Mouse (Mus musculus): ENCODE data around the gene Nusap1. TPM values are rescaled to one million over a fixed set of nuclear protein-coding genes. Genes with fewer than 3 reads are reported as not detected.
A peak's percentile ranks its signal among the peaks of the same experiment; 100 is the strongest.

Gene Nusap1
- 43.1 and 45.1 TPM in 2 replicates for polyA plus RNA-seq (2015; fragmentation: Nextera tagmentation; extraction: Ambion mirVana)

DNA sequence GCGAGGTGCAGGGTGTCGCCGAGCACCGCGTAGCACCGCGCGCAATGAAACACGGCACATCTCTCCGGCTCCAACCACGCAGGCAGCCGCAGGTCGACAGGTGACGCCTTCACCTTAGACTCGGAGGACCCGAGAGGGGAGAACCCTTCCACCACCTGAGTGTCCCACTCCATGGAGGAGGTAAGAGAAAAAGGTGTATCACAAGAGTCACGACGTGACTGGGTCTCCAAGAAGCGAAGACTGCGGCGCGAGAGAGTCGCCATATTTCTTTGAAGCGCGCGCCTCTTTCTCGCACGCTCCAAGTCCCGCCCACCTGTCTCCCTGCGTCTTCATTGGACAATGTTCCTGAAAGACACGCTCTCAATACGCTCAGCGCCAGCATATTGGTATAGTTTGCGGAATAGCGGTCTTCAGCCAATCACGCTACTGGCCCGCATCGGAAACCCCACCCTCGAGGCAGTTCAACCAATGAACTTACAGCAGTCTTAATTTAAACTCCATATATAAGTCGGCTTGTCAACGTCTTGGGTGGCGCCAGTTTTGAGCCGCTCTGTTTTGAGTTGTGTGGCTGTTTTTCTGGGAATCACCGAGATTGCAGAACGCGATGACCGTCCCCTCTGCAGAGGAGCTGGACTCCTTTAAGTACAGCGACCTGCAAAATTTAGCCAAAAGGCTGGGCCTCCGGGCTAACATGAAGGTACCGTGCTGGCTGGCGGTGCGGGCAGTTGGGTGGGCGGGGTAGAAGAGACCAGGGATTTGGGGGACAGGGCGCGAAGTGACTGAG is at the start of gene Nusap1, which contains the start of gene Oip5:
Gene Nusap1, plus strand, starts transcription at position 100 of the 784 bp plus-strand sequence.
Gene Oip5, minus strand, starts transcription at position 271 of the 784 bp plus-strand sequence.
- ATAC-seq (replicated peaks; ENCODE audit: insufficient number of reproducible peaks, insufficient read depth, low FRiP score, low read depth), result peak; percentile 99

DNA sequence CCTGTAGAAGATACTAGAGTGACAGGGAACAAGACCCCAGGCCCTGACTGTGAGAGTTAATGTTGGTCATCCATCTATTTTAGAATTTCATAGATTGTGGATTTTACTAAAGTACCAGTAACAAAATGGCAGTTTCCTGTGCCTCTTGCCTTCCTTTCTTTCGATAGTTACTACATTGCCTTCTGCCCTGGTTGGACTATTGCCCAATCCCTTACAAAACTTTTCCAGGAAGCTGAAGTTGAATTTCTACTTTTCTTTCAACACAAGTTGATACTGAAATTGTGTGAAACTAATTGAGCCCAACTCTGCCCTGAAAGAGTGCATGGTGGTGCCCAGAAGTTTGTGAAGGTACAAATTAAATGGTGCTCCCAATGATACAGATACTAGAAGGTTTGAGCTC is 45.6 kb upstream of the Nusap1 start:
- Histone ChIP-seq H3K4me1 (replicated peaks) (no peaks in the 10 kb centered on the region), H3K36me3 (peaks cover 5% of the 10 kb centered on the region; the same call in 1 of the 2 replicates), H3K4me3 (no peak overlapping the region), H3K9ac (no peak overlapping the region), H3K4me2 (no peak overlapping the region), H3K9me3 (replicated peaks) (no peaks in the 10 kb centered on the region), H3K27ac (no peak overlapping the region), H3K27me3 (no peaks in the 10 kb centered on the region)
- ATAC-seq (replicated peaks; ENCODE audit: insufficient number of reproducible peaks, insufficient read depth, low FRiP score, low read depth), result no peak
- WGBS, result 78% methylated on average over 1 of the region's 1 CpGs

More for the DNA sequence above, at the start of gene Nusap1, which contains the start of gene Oip5:
- peak within 1 kb of the TSS; percentile 83 for H3K4me3 ChIP-seq
- peak within 1 kb of the TSS; percentile 76 for H3K4me2 ChIP-seq
- no peaks in the 10 kb centered on the region for H3K27me3 ChIP-seq
- H3K27ac ChIP-seq, result peak within 1 kb of the TSS; percentile 65
- under 1% methylated on average over 55 of the region's 55 CpGs for WGBS
- H3K36me3 ChIP-seq, result no peaks in the 10 kb centered on the region
- H3K9ac ChIP-seq, result peak within 1 kb of the TSS; percentile 68
- no peaks in the 10 kb centered on the region for H3K9me3 ChIP-seq (replicated peaks)
- peaks cover 25% of the 10 kb centered on the region for H3K4me1 ChIP-seq (replicated peaks)

DNA sequence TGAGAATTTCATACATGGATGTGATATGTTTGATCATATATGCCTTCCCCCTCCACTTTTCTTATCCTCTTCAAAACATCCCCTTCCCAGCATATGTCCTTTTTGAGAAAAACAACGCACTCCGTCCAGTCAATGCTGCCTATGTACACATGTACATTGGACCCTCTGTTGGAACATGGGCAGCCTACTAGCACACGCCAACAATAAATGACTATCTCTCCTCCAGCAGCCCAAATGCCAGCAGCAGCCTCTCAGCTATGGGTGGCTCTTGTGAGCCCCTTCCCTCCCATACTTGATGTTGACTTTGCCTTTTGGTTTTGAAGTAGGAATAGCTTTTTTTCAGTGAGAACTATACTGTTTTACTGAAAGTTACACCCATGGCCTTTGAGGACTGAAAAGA is 36.5 kb upstream of the Nusap1 start:
- Histone ChIP-seq H3K36me3 (no peaks in the 10 kb centered on the region), H3K27me3 (no peaks in the 10 kb centered on the region), H3K4me1 (replicated peaks) (no peaks in the 10 kb centered on the region), H3K9me3 (replicated peaks) (no peaks in the 10 kb centered on the region), H3K4me2 (no peak overlapping the region), H3K9ac (no peak overlapping the region), H3K27ac (no peak overlapping the region), H3K4me3 (no peak overlapping the region)
- WGBS, result 92% methylated on average over 3 of the region's 3 CpGs
- no peak for ATAC-seq (replicated peaks; ENCODE audit: insufficient number of reproducible peaks, insufficient read depth, low FRiP score, low read depth)

DNA sequence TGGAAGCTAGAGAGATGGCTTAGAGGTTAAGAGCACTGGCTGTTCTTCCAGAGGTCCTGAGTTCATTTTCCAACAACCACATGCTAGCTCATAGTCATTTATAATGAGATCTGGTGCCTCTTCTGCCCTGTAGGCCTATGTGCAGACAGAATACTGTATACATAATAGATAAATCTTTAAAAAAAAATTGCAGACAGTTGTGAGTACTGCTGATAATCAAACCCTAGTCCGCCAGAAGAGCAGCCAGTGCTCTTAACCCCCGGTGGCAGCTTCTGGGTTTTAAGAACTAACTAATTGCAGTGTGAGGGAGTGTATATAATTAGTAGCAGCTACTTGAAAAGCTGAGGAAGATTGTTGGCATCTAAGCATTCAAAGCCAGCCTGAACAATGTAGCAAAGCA is 34.7 kb upstream of the Nusap1 start:
- Histone ChIP-seq H3K9ac (no peak overlapping the region), H3K4me1 (replicated peaks) (no peaks in the 10 kb centered on the region), H3K27ac (no peak overlapping the region), H3K9me3 (replicated peaks) (no peaks in the 10 kb centered on the region), H3K27me3 (no peaks in the 10 kb centered on the region), H3K4me2 (no peak overlapping the region), H3K4me3 (no peak overlapping the region), H3K36me3 (no peaks in the 10 kb centered on the region)
- no peak for ATAC-seq (replicated peaks; ENCODE audit: insufficient number of reproducible peaks, insufficient read depth, low FRiP score, low read depth)
- 35% methylated on average over 2 of the region's 2 CpGs for WGBS

DNA sequence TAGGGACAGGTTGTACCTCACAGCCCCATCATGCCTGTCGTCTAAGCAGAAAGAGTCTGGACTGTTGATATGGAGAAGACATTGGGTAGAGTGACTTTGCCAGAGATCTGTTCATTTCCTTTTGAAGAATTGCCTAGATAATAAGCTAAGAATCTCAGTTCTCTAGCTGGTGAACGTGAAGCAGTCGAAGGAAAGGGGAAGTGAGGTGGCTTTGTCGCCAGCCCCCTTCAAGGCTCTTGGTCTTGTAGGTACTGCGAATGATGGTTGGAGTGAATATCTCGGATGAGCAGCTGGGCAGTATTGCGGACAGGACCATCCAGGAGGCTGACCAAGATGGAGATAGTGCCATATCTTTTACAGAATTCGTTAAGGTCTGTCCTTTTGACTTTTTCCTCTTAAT is 33.8 kb upstream of the Nusap1 start:
- Histone ChIP-seq H3K27ac (no peak overlapping the region), H3K4me2 (no peak overlapping the region), H3K9me3 (replicated peaks) (no peaks in the 10 kb centered on the region), H3K36me3 (no peaks in the 10 kb centered on the region), H3K27me3 (no peaks in the 10 kb centered on the region), H3K4me3 (no peak overlapping the region), H3K4me1 (replicated peaks) (no peaks in the 10 kb centered on the region), H3K9ac (no peak overlapping the region)
- no peak for ATAC-seq (replicated peaks; ENCODE audit: insufficient number of reproducible peaks, insufficient read depth, low FRiP score, low read depth)
- WGBS, result 81% methylated on average over 8 of the region's 8 CpGs

DNA sequence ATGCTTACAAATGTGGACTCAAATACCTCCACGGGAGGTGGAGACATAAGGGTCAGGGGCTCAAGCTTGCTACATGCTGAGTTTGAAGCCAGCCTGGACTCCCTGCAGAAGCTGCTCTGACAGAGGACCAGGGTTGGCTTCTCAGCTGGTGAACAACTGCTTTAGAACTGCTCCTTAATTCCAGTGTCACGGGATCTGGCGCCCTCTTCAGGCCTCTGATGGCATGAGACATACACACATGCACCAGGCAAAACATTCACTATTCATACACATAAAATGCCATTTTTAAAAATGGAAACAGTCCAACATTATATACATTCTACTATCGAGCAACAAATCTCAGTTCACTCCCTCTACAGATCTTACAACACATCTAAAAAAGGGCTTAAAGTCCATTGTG is 30.7 kb upstream of the Nusap1 start:
- H3K27ac ChIP-seq, result no peak overlapping the region
- no peak overlapping the region for H3K9ac ChIP-seq
- H3K27me3 ChIP-seq, result no peaks in the 10 kb centered on the region
- no peaks in the 10 kb centered on the region for H3K9me3 ChIP-seq (replicated peaks)
- no peak for ATAC-seq (replicated peaks; ENCODE audit: insufficient number of reproducible peaks, insufficient read depth, low FRiP score, low read depth)
- no peak overlapping the region for H3K4me3 ChIP-seq
- H3K4me1 ChIP-seq (replicated peaks), result no peaks in the 10 kb centered on the region
- H3K4me2 ChIP-seq, result no peak overlapping the region
- WGBS, result 20% methylated on average over 4 of the region's 4 CpGs
- H3K36me3 ChIP-seq, result no peaks in the 10 kb centered on the region

DNA sequence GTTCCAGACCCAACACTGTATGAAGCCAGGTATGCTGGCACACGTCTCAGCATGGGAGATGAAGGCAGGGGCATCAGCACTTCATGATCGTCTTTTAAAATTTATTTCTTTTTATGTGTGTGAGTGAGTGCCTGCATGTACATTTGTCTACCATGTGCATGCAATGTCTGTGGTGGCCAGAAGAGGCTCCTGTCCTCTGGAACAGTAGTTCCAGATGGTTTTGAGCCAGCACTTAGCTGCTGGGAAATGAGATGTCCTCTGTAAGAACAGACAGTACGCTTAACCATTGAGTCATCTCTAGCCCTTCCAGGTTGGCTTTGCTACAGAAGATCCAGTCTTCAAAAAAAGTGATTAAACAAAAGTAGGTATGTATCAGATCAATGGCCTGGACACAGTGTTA is 26.9 kb upstream of the Nusap1 start:
- 88% methylated on average over 3 of the region's 3 CpGs for WGBS
- ATAC-seq (replicated peaks; ENCODE audit: insufficient number of reproducible peaks, insufficient read depth, low FRiP score, low read depth), result no peak
- no peak overlapping the region for H3K27ac ChIP-seq

DNA sequence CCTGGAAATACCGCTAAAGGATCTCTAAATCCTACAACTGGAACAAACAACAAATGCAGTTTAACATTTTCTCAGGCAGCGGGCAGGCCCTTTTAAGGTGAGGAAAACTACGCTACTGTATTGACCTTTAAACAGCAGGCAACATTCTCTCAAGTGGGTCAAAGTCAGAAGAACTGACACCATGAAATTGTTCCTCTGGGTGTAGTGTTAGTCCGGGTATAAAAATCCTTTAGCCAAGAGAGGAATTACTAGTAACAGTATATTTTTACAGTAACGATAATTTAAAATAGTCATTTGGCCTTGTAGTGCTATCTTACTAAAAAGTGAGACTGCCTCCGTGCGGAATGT is 24.4 kb upstream of the Nusap1 start:
- peaks cover 23% of the 10 kb centered on the region for H3K36me3 ChIP-seq
- ATAC-seq (replicated peaks; ENCODE audit: insufficient number of reproducible peaks, insufficient read depth, low FRiP score, low read depth), result peak; percentile 5; the same call in 1 of the 2 replicates
- H3K27me3 ChIP-seq, result no peaks in the 10 kb centered on the region
- peaks cover 27% of the 10 kb centered on the region for H3K4me1 ChIP-seq (replicated peaks)
- H3K9me3 ChIP-seq (replicated peaks), result no peaks in the 10 kb centered on the region
- peak overlapping the region; percentile 96 for H3K27ac ChIP-seq
- WGBS, result 5% methylated on average over 7 of the region's 7 CpGs
- H3K9ac ChIP-seq, result peak overlapping the region; percentile 33
- peak overlapping the region; percentile 57 for H3K4me2 ChIP-seq
- H3K4me3 ChIP-seq, result peak overlapping the region; percentile 77

More for the DNA sequence above, 26.9 kb upstream of the Nusap1 start:
- H3K27me3 ChIP-seq, result no peaks in the 10 kb centered on the region
- H3K4me1 ChIP-seq (replicated peaks), result peaks cover 11% of the 10 kb centered on the region
- no peaks in the 10 kb centered on the region for H3K9me3 ChIP-seq (replicated peaks)
- H3K36me3 ChIP-seq, result peaks cover 1% of the 10 kb centered on the region
- no peak overlapping the region for H3K9ac ChIP-seq
- no peak overlapping the region for H3K4me3 ChIP-seq
- H3K4me2 ChIP-seq, result no peak overlapping the region

DNA sequence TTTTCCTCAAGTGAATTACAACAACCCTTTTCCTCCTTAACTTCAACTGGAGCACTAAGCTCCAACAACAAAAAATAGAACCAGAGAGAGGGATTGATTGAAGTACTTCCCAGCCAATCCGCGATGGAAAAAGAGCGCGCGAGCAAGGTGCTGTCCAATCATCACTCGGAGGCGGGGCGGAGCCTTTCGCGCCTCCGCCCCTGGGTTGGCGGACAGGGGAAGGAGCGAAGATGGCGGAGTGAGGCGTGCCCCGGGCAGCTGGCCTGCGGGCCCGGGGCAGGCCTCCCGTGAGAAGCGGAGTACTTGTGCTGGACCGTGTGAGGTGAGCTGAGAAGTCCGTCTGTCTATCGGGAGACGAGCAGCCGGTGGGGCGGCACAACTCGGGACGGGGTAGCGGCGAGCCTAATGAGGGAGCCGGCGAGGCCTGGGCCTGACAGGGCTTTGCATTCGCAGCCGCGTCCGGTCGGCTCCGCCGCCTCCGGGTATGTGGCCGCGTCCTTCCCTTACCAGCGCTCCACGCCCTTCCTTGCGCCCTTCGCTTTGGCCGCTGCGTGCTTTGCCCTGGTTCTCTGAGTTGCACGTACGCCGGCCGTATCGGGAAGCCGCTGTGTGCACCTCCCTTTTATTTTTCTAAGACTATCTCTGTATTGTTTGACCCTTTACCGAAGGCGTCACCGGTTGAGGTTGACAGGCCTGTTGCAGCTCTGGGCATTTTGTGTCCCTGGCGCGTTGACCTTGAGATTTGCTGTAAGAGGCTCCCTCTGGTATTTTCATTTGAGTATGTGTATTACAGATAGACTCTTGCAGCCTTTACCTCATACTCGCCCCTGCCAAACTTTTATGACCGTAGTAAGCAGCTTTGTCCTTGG is 23.8 kb upstream of the Nusap1 start:
- under 1% methylated on average over 61 of the region's 61 CpGs for WGBS
- H3K36me3 ChIP-seq, result peaks cover 28% of the 10 kb centered on the region
- peak overlapping the region; percentile 63 for H3K4me2 ChIP-seq
- H3K27me3 ChIP-seq, result no peaks in the 10 kb centered on the region
- H3K4me3 ChIP-seq, result peak overlapping the region; percentile 77
- no peaks in the 10 kb centered on the region for H3K9me3 ChIP-seq (replicated peaks)
- ATAC-seq (replicated peaks; ENCODE audit: insufficient number of reproducible peaks, insufficient read depth, low FRiP score, low read depth), result peak; percentile 95
- peak overlapping the region; percentile 76 for H3K9ac ChIP-seq
- H3K27ac ChIP-seq, result peak overlapping the region; percentile 96
- H3K4me1 ChIP-seq (replicated peaks), result peaks cover 27% of the 10 kb centered on the region

DNA sequence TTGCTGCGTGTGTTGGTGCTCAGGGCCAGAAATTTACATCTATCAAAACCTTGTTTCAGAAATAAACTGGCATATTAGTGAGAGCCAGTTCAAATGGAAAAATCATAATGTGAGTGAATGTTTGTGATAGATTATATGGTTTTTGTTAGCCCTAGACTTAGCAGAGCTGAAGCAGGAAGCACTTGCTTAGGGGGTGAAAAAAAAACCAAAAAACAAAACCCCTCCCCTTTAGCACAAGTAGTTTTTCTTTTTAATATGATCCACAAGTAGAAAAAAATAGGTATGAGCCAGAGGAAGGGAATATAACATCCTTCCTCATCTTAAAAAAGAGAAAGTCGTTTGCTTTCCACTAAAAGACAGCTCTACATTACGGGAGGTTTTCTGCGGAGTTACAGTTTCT is 22.8 kb upstream of the Nusap1 start:
- H3K27me3 ChIP-seq, result no peaks in the 10 kb centered on the region
- peak overlapping the region; percentile 76 for H3K9ac ChIP-seq
- no peak for ATAC-seq (replicated peaks; ENCODE audit: insufficient number of reproducible peaks, insufficient read depth, low FRiP score, low read depth)
- peak overlapping the region; percentile 63 for H3K4me2 ChIP-seq
- H3K36me3 ChIP-seq, result peaks cover 35% of the 10 kb centered on the region
- WGBS, result 14% methylated on average over 4 of the region's 4 CpGs
- H3K4me1 ChIP-seq (replicated peaks), result peaks cover 27% of the 10 kb centered on the region
- H3K9me3 ChIP-seq (replicated peaks), result no peaks in the 10 kb centered on the region
- H3K27ac ChIP-seq, result peak overlapping the region; percentile 96
- peak overlapping the region; percentile 77 for H3K4me3 ChIP-seq

DNA sequence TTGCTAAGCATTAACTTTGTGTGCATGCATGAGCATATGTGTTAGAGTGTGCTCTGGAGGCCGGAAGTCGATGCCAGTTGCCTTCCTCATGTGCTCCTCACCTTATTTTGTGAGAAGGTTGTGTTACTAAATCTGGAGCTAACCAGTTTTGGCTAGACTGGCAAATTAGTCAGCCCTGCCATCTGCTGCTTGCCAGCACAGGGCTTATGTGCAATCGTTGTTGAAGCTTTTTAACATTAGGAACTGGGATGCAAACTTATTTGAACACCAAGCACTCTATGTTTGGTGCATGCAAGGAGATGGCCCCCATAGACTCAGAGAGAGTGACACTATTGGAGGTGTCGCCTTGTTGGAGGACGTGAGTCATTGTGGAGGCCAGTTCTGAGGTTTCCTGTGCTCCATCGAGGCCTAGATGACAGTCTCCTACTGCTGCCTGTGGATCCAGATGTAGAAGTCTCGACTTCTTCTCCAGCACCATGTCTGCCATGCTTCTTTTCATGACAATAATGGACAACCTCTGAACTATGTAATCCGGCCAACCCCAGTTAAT is 21.2 kb upstream of the Nusap1 start:
- Histone ChIP-seq H3K4me2 (no peak overlapping the region), H3K4me1 (replicated peaks) (peaks cover 37% of the 10 kb centered on the region), H3K4me3 (no peak overlapping the region), H3K27ac (no peak overlapping the region), H3K9me3 (replicated peaks) (no peaks in the 10 kb centered on the region), H3K27me3 (no peaks in the 10 kb centered on the region), H3K9ac (no peak overlapping the region), H3K36me3 (peaks cover 42% of the 10 kb centered on the region)
- 82% methylated on average over 8 of the region's 8 CpGs for WGBS
- ATAC-seq (replicated peaks; ENCODE audit: insufficient number of reproducible peaks, insufficient read depth, low FRiP score, low read depth), result no peak

Measured in heart, embryonic 15.5 days (tissue).